Mouse (Mus musculus): ENCODE measurements around the gene Pnlip.

Pnlip gene

DNA sequence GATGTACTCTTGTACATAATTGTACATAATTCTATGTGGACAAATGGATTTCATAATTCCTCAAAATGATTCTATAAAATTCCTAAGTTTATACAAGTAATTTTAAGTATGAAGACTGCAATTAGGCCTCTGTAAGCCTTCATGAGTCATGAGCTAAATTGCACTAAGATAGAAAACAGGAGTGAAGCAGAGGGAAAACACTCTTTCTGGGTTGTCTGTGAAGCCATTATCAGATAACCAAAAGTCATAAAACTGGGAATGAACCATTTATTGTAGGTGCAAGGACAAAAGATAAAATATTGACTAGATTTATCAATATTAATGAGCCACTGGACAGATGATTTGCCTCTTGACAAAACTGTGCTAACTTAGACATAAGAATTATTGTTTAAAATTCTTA, 68.1 kb downstream of the Pnlip start:
- DNase-seq (ENCODE audit: low read depth in 1 of 2, low spot score in 2 of 2) = no peak

DNA sequence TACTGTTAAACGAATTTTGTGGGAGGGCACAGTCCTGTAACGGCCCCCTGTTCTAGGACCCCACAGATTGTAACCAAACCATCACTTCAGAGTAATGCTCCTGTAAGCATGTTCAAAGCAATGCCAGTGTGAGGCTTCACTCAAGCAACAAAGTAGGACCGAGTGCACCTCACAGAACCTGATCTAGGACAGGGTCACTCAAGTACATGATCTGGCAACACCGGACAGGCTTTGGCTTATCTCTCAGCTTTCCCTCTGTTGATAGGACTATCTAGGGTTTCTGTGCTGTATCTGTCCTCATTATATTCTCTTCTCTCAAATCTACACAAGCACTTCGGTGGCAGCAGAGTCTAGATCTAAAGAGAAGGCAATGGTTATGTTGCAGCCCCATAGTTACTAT, 74.3 kb downstream of the Pnlip start:
- DNase-seq (ENCODE audit: low read depth in 1 of 2, low spot score in 2 of 2) = no peak

DNA sequence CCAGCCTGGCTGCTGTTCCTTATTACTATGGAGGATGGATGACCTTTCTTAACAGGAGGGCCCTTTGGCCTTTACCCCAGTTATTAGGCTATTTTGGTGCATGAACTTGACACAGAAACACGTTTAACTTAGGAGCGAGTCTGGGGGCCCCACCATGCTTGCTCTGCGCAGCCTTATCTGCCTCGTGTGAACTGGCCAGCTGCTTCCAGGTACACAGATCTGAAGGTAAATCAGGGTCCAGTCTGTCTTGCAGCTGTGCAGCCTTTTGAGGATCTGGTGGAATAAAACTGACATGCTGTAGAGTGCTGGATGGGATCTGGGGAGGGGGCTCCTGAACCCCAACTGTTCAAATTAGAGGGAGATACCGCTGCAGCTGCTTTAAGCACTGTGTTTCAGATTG, 75.5 kb downstream of the Pnlip start:
- no peak for DNase-seq (ENCODE audit: low read depth in 1 of 2, low spot score in 2 of 2)

DNA sequence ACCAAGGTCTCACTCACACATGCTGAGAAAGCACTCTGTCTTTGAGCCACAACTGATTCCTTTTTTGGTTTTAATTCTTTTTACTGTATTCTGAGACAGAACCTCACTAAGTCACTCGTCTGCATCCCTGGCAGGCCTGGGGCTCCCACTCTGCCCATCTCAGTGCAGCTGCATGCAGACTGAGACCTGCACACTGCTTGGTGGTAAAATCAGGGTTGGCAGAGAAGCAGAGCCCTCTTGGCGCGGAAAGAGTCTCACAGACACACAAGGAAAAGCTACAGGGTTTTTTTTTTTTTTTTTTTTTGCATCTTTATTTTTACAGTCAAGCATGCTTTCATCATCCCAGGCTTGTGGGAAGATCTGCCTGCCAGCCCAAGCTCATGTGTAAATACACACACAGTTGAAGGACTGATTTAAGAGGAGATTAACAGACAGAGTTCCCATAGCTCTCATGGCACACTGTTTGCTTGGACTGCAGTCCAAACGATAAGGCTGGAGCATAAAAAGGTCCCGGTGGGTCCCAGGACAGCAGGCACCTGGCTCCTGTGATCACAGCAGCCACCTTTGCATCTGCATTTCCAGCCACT, 76.2 kb downstream of the Pnlip start, which contains the start of gene Pnliprp1:
Gene Pnliprp1 (plus strand): TSS at position 443 of the 587 bp plus-strand sequence.
- DNase-seq (ENCODE audit: low read depth in 1 of 2, low spot score in 2 of 2) = no peak
